Mouse (Mus musculus): ENCODE results near the gene Pkd2l1. TPM values are rescaled to one million over a fixed set of nuclear protein-coding genes. Genes with fewer than 3 reads are reported as not detected.

Gene Pkd2l1
- polyA plus RNA-seq, 2 experiments, result not detected

DNA sequence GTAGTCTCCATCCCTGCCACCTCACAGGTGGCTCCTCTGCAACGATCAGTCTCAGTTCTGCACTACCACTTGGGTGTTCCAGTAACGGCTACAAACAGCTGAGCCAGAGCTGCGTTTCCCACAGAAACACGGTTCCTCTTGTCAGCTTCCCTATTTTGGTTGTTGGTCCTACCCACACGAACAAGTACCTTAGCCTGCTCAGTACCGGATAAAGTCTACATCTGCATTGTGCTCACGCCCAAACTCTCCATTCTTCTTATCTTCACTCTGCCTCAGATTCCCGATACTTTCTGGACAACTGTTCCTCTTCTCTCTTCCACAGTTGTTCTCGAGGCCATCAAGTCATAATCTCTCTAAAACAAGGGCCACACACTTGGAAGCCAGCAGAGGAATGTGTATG lies 47.9 kb downstream of the Pkd2l1 start:
- Histone ChIP-seq H3K4me2 (ENCODE audit: low read depth) (no peak overlapping the region), H3K27ac (no peak overlapping the region), H3K36me3 (replicated peaks; ENCODE audit: control insufficient read depth, insufficient read depth, low read depth) (peaks cover 12% of the 10 kb centered on the region), H3K9me3 (ENCODE audit: control insufficient read depth, low read length) (no peaks in the 10 kb centered on the region), H3K9ac (replicated peaks) (no peak overlapping the region; the same call in 1 of the 2 replicates), H3K27me3 (ENCODE audit: control insufficient read depth, insufficient read depth, low read length) (no peaks in the 10 kb centered on the region), H3K4me3 (ENCODE audit: insufficient read depth in 1 of 2, low read depth in 2 of 2, low read length in 2 of 2) (no peak overlapping the region), H3K4me1 (replicated peaks; ENCODE audit: control insufficient read depth in 2 of 2, insufficient read depth in 2 of 2, low read length in 1 of 2) (peaks cover 8 to 11% of the 10 kb centered on the region in 2 experiments; a peak in 3 of 4 replicates)
- ATAC-seq (ENCODE audit: insufficient read depth), result no peak
- TF ChIP-seq EP300 (IDR thresholded peaks at IDR 0.05; ENCODE audit: low read depth) (no peak), CTCF (IDR thresholded peaks at IDR 0.05; ENCODE audit: low read depth) (no peak)
- no peak for DNase-seq (ENCODE audit: low read depth in 3 of 3, low spot score in 3 of 3)
- 40% methylated on average over 9 of the region's 9 CpGs for WGBS (ENCODE audit: insufficient replicate concordance)

GRCm38 (mm10) chr19:44135960-44136485 lies 56.2 kb downstream of the Pkd2l1 start:
- Histone ChIP-seq H3K27me3 (ENCODE audit: control insufficient read depth, insufficient read depth, low read length) (no peaks in the 10 kb centered on the region), H3K27ac (peak overlapping the region; percentile 11; the same call in 1 of the 2 replicates), H3K4me3 (ENCODE audit: insufficient read depth in 1 of 2, low read depth in 2 of 2, low read length in 2 of 2) (peak overlapping the region; percentile 53 to 86), H3K9ac (replicated peaks) (peak overlapping the region; percentile 64), H3K36me3 (replicated peaks; ENCODE audit: control insufficient read depth, insufficient read depth, low read depth) (peaks cover 4% of the 10 kb centered on the region), H3K4me1 (replicated peaks; ENCODE audit: control insufficient read depth in 2 of 2, insufficient read depth in 2 of 2, low read length in 1 of 2) (peaks cover 11 to 12% of the 10 kb centered on the region in 2 experiments), H3K4me2 (ENCODE audit: low read depth) (peak overlapping the region; percentile 73), H3K9me3 (ENCODE audit: control insufficient read depth, low read length) (no peaks in the 10 kb centered on the region)
- DNase-seq (ENCODE audit: low read depth in 3 of 3, low spot score in 3 of 3), result no peak
- ATAC-seq (ENCODE audit: insufficient read depth), result peak; percentile 43; the same call in 1 of the 2 replicates
- TF ChIP-seq CTCF (IDR thresholded peaks at IDR 0.05; ENCODE audit: low read depth), result no peak
- WGBS (ENCODE audit: insufficient replicate concordance), result 29% methylated on average over 7 of the region's 7 CpGs

GRCm38 (mm10) chr19:44135072-44135959 lies 56.9 kb downstream of the Pkd2l1 start, which contains the start of gene Cwf19l1:
Gene Cwf19l1, minus strand, starts transcription at chr19:44135876.
- peak within 1 kb of the TSS; percentile 79 for H3K9ac ChIP-seq (replicated peaks)
- under 1% methylated on average over 45 of the region's 45 CpGs for WGBS (ENCODE audit: insufficient replicate concordance)
- H3K4me3 ChIP-seq (ENCODE audit: insufficient read depth in 1 of 2, low read depth in 2 of 2, low read length in 2 of 2), result peak within 1 kb of the TSS; percentile 86 to 100
- H3K4me2 ChIP-seq (ENCODE audit: low read depth), result peak within 1 kb of the TSS; percentile 73
- peak; percentile 75 to 83 (median 80) for DNase-seq (ENCODE audit: low read depth in 3 of 3, low spot score in 3 of 3)
- peak; percentile 89 for ATAC-seq (ENCODE audit: insufficient read depth)
- no peaks in the 10 kb centered on the region for H3K27me3 ChIP-seq (ENCODE audit: control insufficient read depth, insufficient read depth, low read length)
- H3K36me3 ChIP-seq (replicated peaks; ENCODE audit: control insufficient read depth, insufficient read depth, low read depth), result peaks cover 6% of the 10 kb centered on the region
- no peaks in the 10 kb centered on the region for H3K9me3 ChIP-seq (ENCODE audit: control insufficient read depth, low read length)
- TF ChIP-seq EP300 (IDR thresholded peaks at IDR 0.05; ENCODE audit: low read depth) (no peak), CTCF (IDR thresholded peaks at IDR 0.05; ENCODE audit: low read depth) (no peak)
- peak within 1 kb of the TSS; percentile 40 for H3K27ac ChIP-seq
- H3K4me1 ChIP-seq (replicated peaks; ENCODE audit: control insufficient read depth in 2 of 2, insufficient read depth in 2 of 2, low read length in 1 of 2), result peaks cover 11 to 12% of the 10 kb centered on the region in 2 experiments

DNA sequence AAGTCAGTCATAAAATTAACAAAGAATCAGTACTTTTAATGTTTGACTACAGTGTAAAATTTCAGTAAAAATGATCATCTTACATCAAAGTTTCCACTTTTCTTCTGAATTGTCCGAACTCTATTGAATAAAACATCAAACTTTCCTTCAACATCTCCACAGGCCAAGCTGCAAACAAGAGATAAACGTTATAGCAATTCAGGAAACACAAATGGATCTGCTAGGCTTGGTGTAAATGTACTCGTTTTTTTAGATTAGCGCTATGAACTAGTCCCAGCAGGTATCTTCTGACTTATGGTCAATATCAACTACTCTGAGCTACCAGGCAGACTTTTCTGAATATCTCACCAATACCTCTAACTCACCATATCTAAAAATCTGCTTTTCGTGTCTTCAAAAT lies 59.3 kb downstream of the Pkd2l1 start:
- Histone ChIP-seq H3K27me3 (ENCODE audit: control insufficient read depth, insufficient read depth, low read length) (no peaks in the 10 kb centered on the region), H3K27ac (no peak overlapping the region), H3K4me3 (ENCODE audit: insufficient read depth in 1 of 2, low read depth in 2 of 2, low read length in 2 of 2) (no peak overlapping the region), H3K9me3 (ENCODE audit: control insufficient read depth, low read length) (no peaks in the 10 kb centered on the region), H3K4me1 (replicated peaks; ENCODE audit: control insufficient read depth in 2 of 2, insufficient read depth in 2 of 2, low read length in 1 of 2) (peaks cover 11 to 12% of the 10 kb centered on the region in 2 experiments), H3K9ac (replicated peaks) (no peak overlapping the region), H3K36me3 (replicated peaks; ENCODE audit: control insufficient read depth, insufficient read depth, low read depth) (peaks cover 24% of the 10 kb centered on the region), H3K4me2 (ENCODE audit: low read depth) (no peak overlapping the region)
- DNase-seq (ENCODE audit: low read depth in 3 of 3, low spot score in 3 of 3) (no peak), ATAC-seq (ENCODE audit: insufficient read depth) (no peak)
- TF ChIP-seq CTCF (IDR thresholded peaks at IDR 0.05; ENCODE audit: low read depth), result no peak
- TF ChIP-seq EP300 (IDR thresholded peaks at IDR 0.05; ENCODE audit: low read depth), result no peak
- 61% methylated on average over 5 of the region's 5 CpGs for WGBS (ENCODE audit: insufficient replicate concordance)

GRCm38 (mm10) chr19:44128560-44128959 lies 63.7 kb downstream of the Pkd2l1 start:
- Histone ChIP-seq H3K4me3 (ENCODE audit: insufficient read depth in 1 of 2, low read depth in 2 of 2, low read length in 2 of 2) (no peak overlapping the region), H3K4me2 (ENCODE audit: low read depth) (no peak overlapping the region), H3K4me1 (replicated peaks; ENCODE audit: control insufficient read depth in 2 of 2, insufficient read depth in 2 of 2, low read length in 1 of 2) (no peaks in the 10 kb centered on the region), H3K9ac (replicated peaks) (no peak overlapping the region), H3K9me3 (ENCODE audit: control insufficient read depth, low read length) (no peaks in the 10 kb centered on the region), H3K36me3 (replicated peaks; ENCODE audit: control insufficient read depth, insufficient read depth, low read depth) (peaks cover 61% of the 10 kb centered on the region), H3K27me3 (ENCODE audit: control insufficient read depth, insufficient read depth, low read length) (no peaks in the 10 kb centered on the region), H3K27ac (no peak overlapping the region)
- no peak for DNase-seq (ENCODE audit: low read depth in 3 of 3, low spot score in 3 of 3)
- TF ChIP-seq EP300 (IDR thresholded peaks at IDR 0.05; ENCODE audit: low read depth), result no peak
- TF ChIP-seq CTCF (IDR thresholded peaks at IDR 0.05; ENCODE audit: low read depth), result no peak
- no peak for ATAC-seq (ENCODE audit: insufficient read depth)
- WGBS (ENCODE audit: insufficient replicate concordance), result 77% methylated on average over 2 of the region's 2 CpGs

All from liver, embryonic 14.5 days (tissue).